Mouse (Mus musculus) urinary bladder, postnatal 36 days (tissue): ENCODE data around the gene Tspan7.

Source experiments
- DNase-seq, 2 experiments: peaks; one replicate each; pipeline ENCODE4 v3.0.0; 2022; ENCODE audit warnings: low spot score in 2 of 2, mixed read lengths in 1 of 2

The Tspan7 gene

DNA sequence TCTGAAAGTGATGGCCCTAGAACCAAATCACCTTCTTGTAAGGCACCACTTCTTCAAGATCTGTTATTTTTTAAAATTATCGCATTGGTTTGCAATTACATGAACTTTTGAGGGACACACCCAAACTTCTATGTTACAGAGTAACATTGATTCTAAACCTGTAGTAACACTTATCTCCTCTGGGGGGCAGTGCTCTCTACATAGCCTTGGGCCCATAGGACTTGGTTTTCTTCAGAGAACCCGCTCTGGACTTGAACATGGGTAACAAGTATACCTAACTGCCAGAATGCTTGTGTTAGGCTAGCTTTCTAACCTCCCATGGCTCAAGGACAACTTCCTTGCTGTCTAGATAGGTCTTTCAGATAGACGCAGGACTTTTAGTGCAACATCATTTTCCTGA is 64.8 kb downstream of the Tspan7 start:
- DNase-seq, result no peak

DNA sequence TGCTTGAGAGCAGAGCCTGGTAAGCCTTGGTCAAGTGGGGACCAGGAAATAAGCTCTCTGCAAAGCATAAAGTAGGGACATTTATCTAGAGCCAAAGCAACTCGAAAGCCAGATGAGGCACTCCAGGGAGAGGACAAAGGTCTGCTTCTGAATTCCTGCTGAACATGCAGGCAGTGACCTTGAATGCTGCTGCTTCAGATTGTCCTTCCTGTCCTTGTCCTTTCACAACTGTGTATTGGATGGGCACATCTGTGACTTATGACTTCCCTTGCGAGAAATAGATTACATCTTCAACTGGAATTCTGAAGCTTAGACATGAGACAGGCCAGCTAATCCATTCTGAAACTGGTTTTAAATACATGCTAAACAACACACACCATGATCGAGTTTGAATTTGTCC is 71.9 kb downstream of the Tspan7 start:
- DNase-seq, result no peak

DNA sequence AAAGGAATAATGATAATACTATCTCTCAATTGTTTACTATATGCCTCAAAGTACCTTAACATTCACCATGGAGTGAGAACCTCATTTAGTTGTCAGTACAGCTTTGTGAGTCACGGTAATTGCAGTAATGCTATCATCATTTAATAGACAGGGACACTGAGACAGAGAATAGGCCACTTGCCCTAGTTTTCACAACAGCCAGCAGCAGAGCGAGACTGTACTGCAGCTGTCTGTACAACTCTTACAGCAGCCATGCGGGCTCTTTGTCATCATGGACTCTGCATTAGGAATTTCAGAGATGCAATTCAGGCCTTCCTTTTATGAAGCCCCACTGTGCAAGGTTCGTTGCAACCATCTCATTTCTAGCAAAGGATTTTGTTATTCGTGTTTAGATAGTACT is 72.6 kb downstream of the Tspan7 start:
- DNase-seq, result no peak

DNA sequence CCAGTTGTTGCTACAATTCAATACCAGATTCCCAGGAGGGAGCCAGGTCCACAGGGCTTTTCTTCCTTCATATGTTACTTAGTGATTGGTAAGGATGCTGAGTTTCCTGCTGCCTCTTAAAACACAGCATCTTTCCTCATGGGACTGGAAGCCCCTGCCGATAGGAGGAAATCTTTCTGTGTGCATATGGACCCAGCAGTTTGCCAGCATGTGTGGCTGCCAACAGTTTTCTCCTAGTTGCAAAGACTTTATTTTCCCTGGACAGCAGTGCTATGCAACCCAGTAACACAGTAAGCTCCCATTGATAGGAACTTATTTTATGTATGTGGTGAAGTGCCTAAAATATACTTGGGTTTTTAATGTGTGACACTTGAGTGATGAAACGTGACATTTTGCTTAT is 73.7 kb downstream of the Tspan7 start:
- no peak for DNase-seq

DNA sequence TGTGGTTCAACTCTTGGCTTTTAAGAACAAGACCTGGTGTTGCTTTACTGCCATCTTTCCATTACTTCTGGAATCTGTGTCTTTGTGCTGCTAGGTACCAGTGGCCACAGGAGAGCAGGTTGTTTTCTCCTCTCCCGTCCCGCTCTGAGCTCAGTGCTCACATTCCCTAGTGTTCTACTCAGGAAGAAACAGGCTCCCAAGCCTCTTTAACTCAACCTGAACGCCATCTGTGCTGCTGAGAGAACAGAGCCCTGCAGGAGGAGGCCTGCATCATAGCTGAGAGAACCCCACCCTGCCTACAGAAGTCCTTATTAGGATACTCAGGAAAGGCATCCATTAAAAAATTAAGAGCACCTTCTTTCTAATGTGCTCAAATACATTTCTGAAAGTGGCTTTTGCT is 80.9 kb downstream of the Tspan7 start:
- no peak for DNase-seq

DNA sequence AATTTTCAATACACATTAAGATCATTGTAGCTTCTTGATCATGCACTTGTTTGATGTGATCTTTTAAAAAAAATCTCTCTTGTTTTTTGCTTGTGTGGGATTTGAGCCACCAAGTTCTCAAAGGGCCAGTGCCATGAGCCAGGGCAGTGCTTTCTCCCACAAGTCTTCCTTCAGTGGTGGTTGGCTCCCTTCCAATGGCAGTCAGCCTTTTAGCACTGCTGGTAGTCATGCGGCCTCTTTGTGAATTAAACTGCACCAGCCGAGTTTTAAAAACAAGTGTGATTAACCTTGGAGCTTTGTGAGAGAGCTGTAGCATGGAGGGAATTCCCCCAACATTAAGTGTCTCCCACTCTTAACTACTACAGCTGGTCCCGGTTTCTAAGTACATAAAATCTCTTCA is 89.6 kb downstream of the Tspan7 start:
- DNase-seq, result peak in 1 of 2 experiments; percentile 12

DNA sequence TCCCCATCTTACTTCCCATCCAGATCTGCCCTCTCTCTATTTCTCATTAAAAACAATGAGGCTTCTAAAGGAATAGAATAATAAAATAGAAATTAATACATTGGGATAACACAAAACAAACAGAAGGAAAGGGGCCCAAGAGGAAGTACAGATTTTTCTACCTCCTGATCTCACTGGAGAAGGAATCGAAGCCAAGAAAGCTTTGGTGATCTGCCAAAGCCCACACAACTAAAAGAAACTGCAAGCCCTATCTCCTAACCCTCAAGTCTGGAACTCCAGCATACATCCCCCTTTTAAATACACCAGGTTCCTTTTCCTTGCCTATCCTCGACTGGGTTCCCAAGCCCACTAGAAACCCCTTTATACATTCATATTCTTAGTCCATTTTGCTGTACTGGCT is 90.4 kb downstream of the Tspan7 start:
- no peak for DNase-seq

DNA sequence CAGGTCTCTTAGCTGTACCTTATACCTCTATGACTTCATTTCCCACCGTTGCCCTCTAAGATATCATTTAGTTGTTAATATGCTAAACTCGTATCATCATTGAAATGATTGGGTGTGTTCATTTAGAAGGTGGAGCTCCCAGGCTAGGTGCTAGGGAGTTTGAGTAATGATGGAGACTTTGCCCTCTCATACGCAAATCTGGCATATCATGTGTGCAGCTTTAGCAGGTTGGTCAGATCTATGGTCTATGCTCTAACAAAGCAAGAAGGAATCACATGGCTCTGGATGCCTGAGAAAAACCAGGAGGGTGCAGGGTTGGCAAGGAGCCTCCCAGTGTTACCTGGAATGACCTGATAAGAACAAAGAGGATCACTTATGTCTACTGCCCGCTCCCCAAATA is 91.4 kb downstream of the Tspan7 start:
- DNase-seq, result no peak

DNA sequence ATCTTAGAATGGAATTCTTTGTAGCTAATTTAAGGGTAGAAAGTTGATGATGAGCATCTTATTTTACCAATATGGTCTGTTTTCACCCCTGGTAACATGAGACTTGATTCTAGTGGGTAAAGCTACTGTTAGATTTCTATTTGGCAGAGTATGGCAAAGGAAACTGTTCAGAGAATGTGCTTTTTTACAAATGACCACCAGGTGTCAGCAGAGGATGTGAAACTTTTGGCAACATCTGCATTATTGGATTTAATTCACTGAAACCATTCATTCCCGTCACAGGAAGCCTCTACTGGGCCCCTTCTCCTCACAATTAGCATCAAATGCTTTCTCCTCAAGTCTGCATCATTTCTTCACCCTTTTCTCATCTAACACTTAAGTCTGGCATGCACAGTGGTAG is 92.4 kb downstream of the Tspan7 start:
- DNase-seq, result no peak

DNA sequence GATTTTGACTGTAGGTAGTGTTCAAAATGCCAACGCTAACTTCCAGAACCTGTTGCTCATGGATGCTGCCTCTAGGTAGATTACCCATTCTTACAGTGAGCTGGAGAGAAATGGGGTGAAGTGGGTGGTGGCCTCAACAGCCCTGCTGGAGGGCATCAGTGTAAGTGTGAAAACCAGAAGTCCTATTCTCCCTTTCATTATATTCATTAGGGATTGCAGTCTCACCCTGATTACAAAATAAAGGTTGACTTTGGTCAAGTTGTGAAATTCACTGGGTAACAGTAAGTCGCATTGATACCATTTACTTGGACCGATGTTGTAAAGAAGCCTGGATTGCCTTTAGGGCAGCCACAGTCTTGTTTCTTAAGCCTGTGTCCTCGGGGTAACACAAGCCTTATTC is 97.8 kb downstream of the Tspan7 start:
- no peak for DNase-seq

DNA sequence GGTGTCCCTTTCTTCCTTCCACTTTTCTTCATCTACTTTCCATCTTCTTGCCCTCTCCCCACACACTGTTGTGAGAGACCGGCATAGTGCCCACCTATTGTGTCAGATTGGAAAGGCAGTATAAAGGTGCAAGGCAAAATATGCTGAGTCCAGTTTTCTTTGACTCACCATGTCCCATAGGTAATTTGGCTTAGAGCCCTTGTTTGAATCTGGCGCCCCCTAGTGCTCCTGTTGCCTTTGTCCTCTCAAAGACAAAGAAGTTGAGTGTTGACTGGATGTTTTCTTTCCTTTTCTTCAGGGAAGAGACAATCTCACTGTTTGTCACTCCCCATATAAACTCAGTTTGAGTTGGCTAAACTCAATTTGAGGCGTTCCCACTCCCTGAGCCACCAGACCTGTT is 107.3 kb downstream of the Tspan7 start:
- DNase-seq, result peak; percentile 3 to 12

DNA sequence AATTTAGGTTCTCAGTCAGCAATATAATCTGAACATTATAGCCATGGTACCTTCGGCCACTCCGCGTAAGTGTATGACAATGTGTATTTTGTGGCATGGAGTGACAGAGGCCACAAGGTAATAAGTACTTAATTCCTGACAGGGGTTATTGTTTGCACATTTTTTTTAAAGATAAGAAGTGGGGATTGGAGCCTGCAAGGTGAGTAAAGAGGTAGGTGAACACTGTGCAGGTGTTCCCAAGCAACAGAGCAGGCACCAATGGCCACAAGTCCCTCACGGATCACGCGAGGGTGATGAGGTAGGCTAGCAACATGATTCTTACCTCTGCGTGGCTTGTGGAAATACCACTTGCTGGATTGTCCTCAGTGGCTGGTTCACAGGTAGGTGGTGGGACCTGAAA is 108.6 kb downstream of the Tspan7 start:
- DNase-seq, result no peak

DNA sequence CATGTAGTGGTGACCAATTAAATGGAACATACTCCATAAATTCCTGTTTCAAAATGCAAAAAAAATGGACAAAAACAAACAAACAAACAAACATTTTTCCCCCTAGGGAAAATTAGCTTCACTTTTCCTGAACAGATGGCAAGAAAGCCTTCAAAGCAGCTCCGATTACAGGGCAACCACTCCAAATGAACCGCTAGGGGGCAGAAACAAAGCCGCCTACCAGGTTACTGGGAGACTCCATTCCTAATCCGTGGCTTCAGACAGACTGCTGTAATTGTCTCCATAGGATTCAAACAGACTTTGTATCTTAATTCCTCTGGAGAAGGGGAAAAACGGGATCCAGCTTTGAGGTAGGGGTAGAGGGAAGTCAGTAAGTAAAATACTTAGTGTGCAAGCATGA is 132.2 kb downstream of the Tspan7 start:
- no peak for DNase-seq

DNA sequence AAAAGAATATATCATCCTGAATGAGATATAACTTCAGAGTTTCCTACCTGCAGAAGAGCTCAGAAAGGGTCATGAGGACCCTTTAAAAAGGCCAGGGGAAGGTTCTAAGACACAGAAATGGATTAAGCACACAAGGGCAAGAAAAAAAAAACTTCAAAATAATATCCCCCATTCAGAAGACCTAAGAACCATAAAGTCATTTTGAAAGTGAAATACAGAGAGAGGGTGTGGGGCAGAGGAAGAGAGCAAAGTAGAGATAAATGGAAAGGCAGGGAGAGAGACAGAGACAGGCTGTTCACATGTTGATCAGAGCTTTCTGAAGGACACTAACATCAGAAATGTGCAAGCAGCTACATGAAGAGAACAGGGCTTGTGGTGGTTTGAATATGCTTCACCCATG is 156.1 kb downstream of the Tspan7 start:
- no peak for DNase-seq
